Mouse (Mus musculus): ENCODE measurements around the gene Ube2ql1.

Ube2ql1 gene

GRCm38 (mm10) chr13:69739759-69740135 lies at the start of gene Ube2ql1:
TSS of gene Ube2ql1 (minus strand) at chr13:69739889.
- DNase-seq (ENCODE audit: low read depth): no peak

GRCm38 (mm10) chr13:69788704-69789103 lies 49.0 kb upstream of the Ube2ql1 start:
- DNase-seq (ENCODE audit: low read depth): no peak

GRCm38 (mm10) chr13:69778221-69778620 lies 38.5 kb upstream of the Ube2ql1 start:
- no peak for DNase-seq (ENCODE audit: low read depth)

- DNase-seq (ENCODE audit: low read depth): no peak
Observed at GRCm38 (mm10) chr13:69772358-69772757, 32.7 kb upstream of the Ube2ql1 start.

- DNase-seq (ENCODE audit: low read depth): peak; percentile 32
Observed at GRCm38 (mm10) chr13:69770538-69771456, 31.1 kb upstream of the Ube2ql1 start.

GRCm38 (mm10) chr13:69768152-69768551 lies 28.5 kb upstream of the Ube2ql1 start:
- peak; percentile 4 for DNase-seq (ENCODE audit: low read depth)

- DNase-seq (ENCODE audit: low read depth): no peak
Observed at GRCm38 (mm10) chr13:69764646-69765045, 25.0 kb upstream of the Ube2ql1 start.

- DNase-seq (ENCODE audit: low read depth): peak; percentile 81
Observed at GRCm38 (mm10) chr13:69761393-69761792, 21.7 kb upstream of the Ube2ql1 start.

- DNase-seq (ENCODE audit: low read depth): no peak
Observed at GRCm38 (mm10) chr13:69758979-69759378, 19.3 kb upstream of the Ube2ql1 start.

GRCm38 (mm10) chr13:69752875-69753274 lies 13.2 kb upstream of the Ube2ql1 start:
- DNase-seq (ENCODE audit: low read depth): no peak

- no peak for DNase-seq (ENCODE audit: low read depth)
Observed at GRCm38 (mm10) chr13:69751510-69751909, 11.8 kb upstream of the Ube2ql1 start.

GRCm38 (mm10) chr13:69748756-69749155 lies 9.1 kb upstream of the Ube2ql1 start:
- no peak for DNase-seq (ENCODE audit: low read depth)

GRCm38 (mm10) chr13:69740331-69741285 lies 919 bp upstream of the Ube2ql1 start:
- DNase-seq (ENCODE audit: low read depth): no peak

- no peak for DNase-seq (ENCODE audit: low read depth)
Observed at GRCm38 (mm10) chr13:69739091-69739758, 464 bp downstream of the Ube2ql1 start.

GRCm38 (mm10) chr13:69738461-69738971 lies 1.2 kb downstream of the Ube2ql1 start:
- no peak for DNase-seq (ENCODE audit: low read depth)

GRCm38 (mm10) chr13:69737444-69738185 lies 2.1 kb downstream of the Ube2ql1 start:
- no peak for DNase-seq (ENCODE audit: low read depth)

GRCm38 (mm10) chr13:69732636-69733035 lies 7.1 kb downstream of the Ube2ql1 start:
- DNase-seq (ENCODE audit: low read depth): no peak

GRCm38 (mm10) chr13:69725376-69725775 lies 14.3 kb downstream of the Ube2ql1 start:
- no peak for DNase-seq (ENCODE audit: low read depth)

GRCm38 (mm10) chr13:69721141-69721540 lies 18.5 kb downstream of the Ube2ql1 start:
- no peak for DNase-seq (ENCODE audit: low read depth)

- DNase-seq (ENCODE audit: low read depth): peak; percentile 2
Observed at GRCm38 (mm10) chr13:69717860-69718598, 21.7 kb downstream of the Ube2ql1 start.

Measured in NIH3T3 (cell line).